Mouse (Mus musculus): ENCODE data around the gene Sh3bp5. TPM values are rescaled to one million over a fixed set of nuclear protein-coding genes. Genes with fewer than 3 reads are reported as not detected.
A peak's percentile ranks its signal among the peaks of the same experiment; 100 is the strongest.

The Sh3bp5 gene
- polyA plus RNA-seq, 1 experiment from 2014 or later, result 14.3 TPM

DNA sequence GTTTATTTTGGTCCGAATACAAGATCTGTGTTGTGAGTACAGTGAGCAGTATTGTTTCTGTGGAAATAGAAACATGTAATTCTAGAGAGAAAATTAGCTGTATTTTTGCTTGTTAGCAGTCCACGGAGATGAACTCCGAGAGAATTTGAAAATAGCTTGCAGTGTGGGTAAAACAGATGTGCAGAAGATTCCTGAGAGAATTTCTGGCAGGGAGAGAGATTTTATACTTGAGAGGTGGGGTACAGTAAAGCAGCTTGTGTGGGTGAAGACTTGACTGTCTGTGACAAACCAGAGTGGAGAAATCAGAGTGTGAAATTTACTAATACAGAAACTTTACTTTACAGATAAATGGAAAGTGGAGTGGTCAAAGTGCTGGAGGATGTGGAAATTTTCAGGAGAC lies 66.5 kb downstream of the Sh3bp5 start:
- ATAC-seq (ENCODE audit: low FRiP score, low TSS enrichment), result no peak
- Histone ChIP-seq H3K4me2 (replicated peaks; ENCODE audit: low read depth, low read length) (no peak overlapping the region), H3K36me3 (ENCODE audit: control insufficient read depth, insufficient read depth, low read length) (peaks cover 77% of the 10 kb centered on the region), H3K4me1 (ENCODE audit: control insufficient read depth, insufficient read depth, low read length) (no peaks in the 10 kb centered on the region), H3K27ac (ENCODE audit: low read depth, low read length) (no peak overlapping the region), H3K4me3 (ENCODE audit: low read length) (no peak overlapping the region), H3K9ac (ENCODE audit: low read depth, low read length) (no peak overlapping the region), H3K27me3 (ENCODE audit: control insufficient read depth, insufficient read depth, low read length) (no peaks in the 10 kb centered on the region), H3K9me3 (ENCODE audit: control insufficient read depth, low read length) (no peaks in the 10 kb centered on the region)
- 88% methylated on average over 3 of the region's 3 CpGs for WGBS

DNA sequence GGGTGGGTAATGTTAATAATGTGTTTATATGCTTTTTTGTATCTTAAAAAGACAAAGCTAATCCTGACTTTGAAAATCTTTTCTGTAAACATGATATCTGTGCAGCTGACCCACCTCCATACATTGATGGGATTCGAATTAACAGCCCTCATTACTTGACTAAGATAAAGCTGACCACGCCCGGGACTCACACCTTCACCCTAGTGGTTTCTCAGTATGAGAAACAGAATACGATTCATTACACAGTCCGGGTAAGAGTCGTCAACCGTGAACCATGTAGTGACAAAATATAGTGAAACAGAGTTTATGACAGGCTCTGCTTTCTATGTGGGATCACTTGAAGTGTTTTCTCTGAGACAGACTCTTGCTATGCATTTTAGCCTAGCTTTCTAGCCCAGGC lies 67.9 kb downstream of the Sh3bp5 start:
- no peak overlapping the region for H3K4me3 ChIP-seq (ENCODE audit: low read length)

DNA sequence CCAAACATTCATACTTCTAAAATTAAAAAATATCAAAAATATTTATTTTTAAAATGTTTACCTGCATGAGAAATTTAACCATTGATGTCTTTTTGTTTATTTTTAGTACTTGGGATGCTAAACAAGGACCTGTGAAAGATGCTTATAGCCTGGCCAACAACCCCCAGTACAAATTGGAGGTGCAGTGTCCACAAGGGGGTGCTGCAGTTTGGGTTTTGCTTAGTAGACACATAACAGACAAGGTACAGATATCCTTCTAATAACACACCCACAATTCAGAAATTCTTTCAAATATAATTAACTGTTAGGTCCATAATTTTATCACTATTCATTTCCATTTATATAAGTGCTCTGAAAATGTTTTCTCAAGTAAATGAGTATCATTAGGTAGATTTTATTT lies 70.5 kb downstream of the Sh3bp5 start:
- Histone ChIP-seq H3K27ac (ENCODE audit: low read depth, low read length) (no peak overlapping the region), H3K9me3 (ENCODE audit: control insufficient read depth, low read length) (no peaks in the 10 kb centered on the region), H3K27me3 (ENCODE audit: control insufficient read depth, insufficient read depth, low read length) (no peaks in the 10 kb centered on the region), H3K9ac (ENCODE audit: low read depth, low read length) (no peak overlapping the region), H3K4me3 (ENCODE audit: low read length) (no peak overlapping the region), H3K4me1 (ENCODE audit: control insufficient read depth, insufficient read depth, low read length) (no peaks in the 10 kb centered on the region), H3K4me2 (replicated peaks; ENCODE audit: low read depth, low read length) (no peak overlapping the region), H3K36me3 (ENCODE audit: control insufficient read depth, insufficient read depth, low read length) (peaks cover 74% of the 10 kb centered on the region)
- no peak for ATAC-seq (ENCODE audit: low FRiP score, low TSS enrichment)

More for the DNA sequence above, 67.9 kb downstream of the Sh3bp5 start:
- Histone ChIP-seq H3K4me1 (ENCODE audit: control insufficient read depth, insufficient read depth, low read length) (no peaks in the 10 kb centered on the region), H3K9ac (ENCODE audit: low read depth, low read length) (no peak overlapping the region), H3K27ac (ENCODE audit: low read depth, low read length) (no peak overlapping the region), H3K36me3 (ENCODE audit: control insufficient read depth, insufficient read depth, low read length) (peaks cover 77% of the 10 kb centered on the region), H3K4me2 (replicated peaks; ENCODE audit: low read depth, low read length) (no peak overlapping the region), H3K27me3 (ENCODE audit: control insufficient read depth, insufficient read depth, low read length) (no peaks in the 10 kb centered on the region), H3K9me3 (ENCODE audit: control insufficient read depth, low read length) (no peaks in the 10 kb centered on the region)
- 94% methylated on average over 7 of the region's 7 CpGs for WGBS
- no peak for ATAC-seq (ENCODE audit: low FRiP score, low TSS enrichment)

DNA sequence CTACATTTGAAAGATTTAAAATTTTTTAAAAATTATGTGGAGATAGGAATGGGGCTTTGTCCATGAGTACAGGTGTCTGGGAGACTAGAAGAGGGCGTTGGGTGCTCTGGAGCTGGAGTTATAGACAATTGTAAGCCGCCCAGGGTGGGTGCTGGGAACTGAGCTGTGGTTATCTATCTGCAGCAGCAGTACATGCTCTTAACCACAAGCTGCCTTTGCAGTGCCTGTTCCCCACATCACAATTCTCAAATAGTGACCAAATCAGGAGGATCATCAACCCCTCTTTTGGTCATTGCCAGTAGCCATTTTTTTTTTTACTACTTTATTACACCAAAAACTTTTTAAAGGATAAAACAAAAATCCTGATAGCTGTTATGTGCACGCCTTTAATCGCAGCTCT lies 71.3 kb downstream of the Sh3bp5 start:
- no peaks in the 10 kb centered on the region for H3K9me3 ChIP-seq (ENCODE audit: control insufficient read depth, low read length)
- no peak overlapping the region for H3K9ac ChIP-seq (ENCODE audit: low read depth, low read length)
- H3K27ac ChIP-seq (ENCODE audit: low read depth, low read length), result no peak overlapping the region
- no peak overlapping the region for H3K4me2 ChIP-seq (replicated peaks; ENCODE audit: low read depth, low read length)
- peaks cover 70% of the 10 kb centered on the region for H3K36me3 ChIP-seq (ENCODE audit: control insufficient read depth, insufficient read depth, low read length)
- WGBS, result 90% methylated on average over 4 of the region's 4 CpGs
- no peak for ATAC-seq (ENCODE audit: low FRiP score, low TSS enrichment)
- no peaks in the 10 kb centered on the region for H3K4me1 ChIP-seq (ENCODE audit: control insufficient read depth, insufficient read depth, low read length)
- no peaks in the 10 kb centered on the region for H3K27me3 ChIP-seq (ENCODE audit: control insufficient read depth, insufficient read depth, low read length)
- H3K4me3 ChIP-seq (ENCODE audit: low read length), result no peak overlapping the region

DNA sequence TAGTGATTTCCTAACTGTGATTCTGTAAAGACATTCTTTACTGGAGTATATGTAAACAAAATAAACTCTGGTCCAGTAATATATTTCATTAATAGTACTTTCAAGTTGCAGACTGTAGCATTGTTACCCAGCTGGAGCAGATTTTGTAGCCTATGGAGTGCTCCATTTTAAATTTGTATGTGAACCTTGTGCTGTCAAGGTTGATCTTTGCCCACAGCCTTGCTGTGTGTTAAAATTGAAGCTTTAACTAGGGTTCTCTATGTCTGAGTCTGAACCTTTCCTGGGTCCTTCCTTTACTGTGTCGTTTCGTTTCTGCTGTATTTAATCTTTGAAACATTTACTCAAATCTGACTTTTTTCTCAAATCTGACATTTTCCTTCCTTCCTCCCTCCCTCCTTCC lies 73.6 kb downstream of the Sh3bp5 start:
- Histone ChIP-seq H3K4me2 (replicated peaks; ENCODE audit: low read depth, low read length) (no peak overlapping the region), H3K9ac (ENCODE audit: low read depth, low read length) (no peak overlapping the region), H3K9me3 (ENCODE audit: control insufficient read depth, low read length) (no peaks in the 10 kb centered on the region), H3K4me1 (ENCODE audit: control insufficient read depth, insufficient read depth, low read length) (no peaks in the 10 kb centered on the region), H3K4me3 (ENCODE audit: low read length) (no peak overlapping the region), H3K27ac (ENCODE audit: low read depth, low read length) (no peak overlapping the region), H3K36me3 (ENCODE audit: control insufficient read depth, insufficient read depth, low read length) (peaks cover 63% of the 10 kb centered on the region), H3K27me3 (ENCODE audit: control insufficient read depth, insufficient read depth, low read length) (no peaks in the 10 kb centered on the region)
- 86% methylated on average over 2 of the region's 2 CpGs for WGBS
- no peak for ATAC-seq (ENCODE audit: low FRiP score, low TSS enrichment)

DNA sequence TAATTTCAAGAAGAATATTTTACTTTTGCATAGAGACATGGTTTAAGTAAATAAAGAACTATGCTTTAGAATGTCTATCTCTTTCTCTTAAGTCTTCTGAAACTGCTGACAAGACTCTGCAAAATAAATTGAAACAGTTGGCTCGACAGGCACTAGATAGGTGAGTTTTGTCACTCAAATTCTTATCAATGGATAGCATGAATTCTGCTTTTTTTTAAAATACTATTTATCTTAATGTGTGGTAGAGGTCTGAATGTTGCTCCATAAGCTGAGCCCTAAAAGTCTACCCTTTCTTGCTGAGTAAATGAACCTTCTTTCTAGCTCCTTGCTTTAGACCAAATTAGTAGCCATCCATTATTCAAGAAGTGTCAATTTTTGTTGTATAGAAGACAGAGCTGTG lies 90.5 kb downstream of the Sh3bp5 start:
- H3K4me3 ChIP-seq (ENCODE audit: low read length), result no peak overlapping the region
- H3K27me3 ChIP-seq (ENCODE audit: control insufficient read depth, insufficient read depth, low read length), result no peaks in the 10 kb centered on the region
- no peaks in the 10 kb centered on the region for H3K4me1 ChIP-seq (ENCODE audit: control insufficient read depth, insufficient read depth, low read length)
- 93% methylated on average over 1 of the region's 1 CpGs for WGBS
- H3K9me3 ChIP-seq (ENCODE audit: control insufficient read depth, low read length), result no peaks in the 10 kb centered on the region
- no peak overlapping the region for H3K4me2 ChIP-seq (replicated peaks; ENCODE audit: low read depth, low read length)
- no peak for ATAC-seq (ENCODE audit: low FRiP score, low TSS enrichment)
- H3K27ac ChIP-seq (ENCODE audit: low read depth, low read length), result no peak overlapping the region
- no peak overlapping the region for H3K9ac ChIP-seq (ENCODE audit: low read depth, low read length)
- H3K36me3 ChIP-seq (ENCODE audit: control insufficient read depth, insufficient read depth, low read length), result peaks cover 51% of the 10 kb centered on the region

DNA sequence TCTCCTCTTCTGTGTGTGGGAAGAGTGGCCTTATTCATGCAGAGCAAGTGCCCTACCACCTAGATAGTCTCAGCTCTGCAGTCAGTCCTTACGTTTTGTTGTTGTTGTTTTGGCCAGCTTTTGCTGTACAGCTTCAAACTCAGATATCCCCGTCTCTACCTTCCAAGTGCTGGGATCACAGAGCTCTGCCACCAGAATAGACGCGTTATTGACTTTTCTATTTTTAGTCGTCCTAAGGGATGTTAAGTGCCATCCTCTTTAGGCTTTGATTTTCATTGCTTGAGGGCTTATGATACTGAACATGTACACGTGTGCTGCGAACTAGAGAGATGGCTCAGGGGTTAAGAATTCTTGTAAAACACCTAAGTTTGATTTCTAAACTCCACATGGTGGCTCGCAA lies 92.6 kb downstream of the Sh3bp5 start:
- Histone ChIP-seq H3K9me3 (ENCODE audit: control insufficient read depth, low read length) (no peaks in the 10 kb centered on the region), H3K27ac (ENCODE audit: low read depth, low read length) (no peak overlapping the region), H3K4me3 (ENCODE audit: low read length) (no peak overlapping the region), H3K4me2 (replicated peaks; ENCODE audit: low read depth, low read length) (no peak overlapping the region), H3K36me3 (ENCODE audit: control insufficient read depth, insufficient read depth, low read length) (peaks cover 49% of the 10 kb centered on the region), H3K9ac (ENCODE audit: low read depth, low read length) (no peak overlapping the region), H3K27me3 (ENCODE audit: control insufficient read depth, insufficient read depth, low read length) (no peaks in the 10 kb centered on the region), H3K4me1 (ENCODE audit: control insufficient read depth, insufficient read depth, low read length) (no peaks in the 10 kb centered on the region)
- no peak for ATAC-seq (ENCODE audit: low FRiP score, low TSS enrichment)
- 88% methylated on average over 8 of the region's 8 CpGs for WGBS

DNA sequence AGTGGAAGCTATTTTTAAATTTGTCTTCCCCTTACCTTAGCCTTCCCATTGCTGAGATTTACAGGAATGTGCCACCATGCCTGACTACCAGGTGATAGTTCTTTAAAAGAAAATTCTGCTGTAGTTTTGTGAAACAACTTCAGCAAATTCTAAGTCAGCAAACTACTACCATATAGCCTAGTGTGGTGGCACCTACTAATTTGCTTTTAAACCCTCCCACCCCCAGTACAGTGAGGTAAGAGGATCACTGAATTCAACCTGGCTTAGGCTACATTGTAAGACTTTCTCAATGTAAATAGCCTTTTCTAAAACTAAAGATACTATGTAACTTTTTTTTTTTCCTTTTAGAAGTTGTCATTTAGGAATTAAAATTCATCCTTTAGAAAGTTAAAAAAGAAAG lies 97.9 kb downstream of the Sh3bp5 start:
- Histone ChIP-seq H3K27me3 (ENCODE audit: control insufficient read depth, insufficient read depth, low read length) (no peaks in the 10 kb centered on the region), H3K9me3 (ENCODE audit: control insufficient read depth, low read length) (no peaks in the 10 kb centered on the region), H3K4me3 (ENCODE audit: low read length) (peak overlapping the region; percentile 79), H3K4me1 (ENCODE audit: control insufficient read depth, insufficient read depth, low read length) (peaks cover 7% of the 10 kb centered on the region; the same call in 1 of the 2 replicates), H3K36me3 (ENCODE audit: control insufficient read depth, insufficient read depth, low read length) (peaks cover 17% of the 10 kb centered on the region; the same call in 1 of the 2 replicates), H3K9ac (ENCODE audit: low read depth, low read length) (no peak overlapping the region), H3K4me2 (replicated peaks; ENCODE audit: low read depth, low read length) (peak overlapping the region; percentile 36; the same call in 1 of the 2 replicates), H3K27ac (ENCODE audit: low read depth, low read length) (no peak overlapping the region)
- no peak for ATAC-seq (ENCODE audit: low FRiP score, low TSS enrichment)

DNA sequence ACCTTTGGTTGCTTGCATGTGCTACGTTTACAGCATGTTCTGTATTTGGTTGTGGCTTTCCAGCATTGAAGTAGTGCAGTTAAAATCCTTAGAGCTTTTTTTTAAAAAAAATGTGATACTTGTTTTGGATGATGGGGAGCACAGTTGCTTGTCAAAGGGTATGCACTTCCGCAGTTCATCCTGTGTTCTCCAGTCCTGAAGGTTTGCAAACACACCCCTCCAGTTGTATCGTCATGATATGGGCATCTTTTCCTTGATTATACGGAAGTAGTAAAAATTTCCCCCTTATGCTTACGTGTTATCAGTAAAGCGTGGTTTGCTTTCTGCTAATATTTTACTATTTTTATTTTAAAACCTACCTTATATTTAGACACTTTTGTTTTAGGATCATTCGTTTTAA lies 98.5 kb downstream of the Sh3bp5 start:
- WGBS, result 39% methylated on average over 7 of the region's 7 CpGs
- Histone ChIP-seq H3K9me3 (ENCODE audit: control insufficient read depth, low read length) (no peaks in the 10 kb centered on the region), H3K27ac (ENCODE audit: low read depth, low read length) (no peak overlapping the region), H3K27me3 (ENCODE audit: control insufficient read depth, insufficient read depth, low read length) (no peaks in the 10 kb centered on the region), H3K4me1 (ENCODE audit: control insufficient read depth, insufficient read depth, low read length) (peaks cover 7% of the 10 kb centered on the region; the same call in 1 of the 2 replicates), H3K4me2 (replicated peaks; ENCODE audit: low read depth, low read length) (peak overlapping the region; percentile 36), H3K9ac (ENCODE audit: low read depth, low read length) (peak overlapping the region; percentile 86; the same call in 1 of the 2 replicates), H3K36me3 (ENCODE audit: control insufficient read depth, insufficient read depth, low read length) (peaks cover 15% of the 10 kb centered on the region; the same call in 1 of the 2 replicates), H3K4me3 (ENCODE audit: low read length) (peak overlapping the region; percentile 79)
- ATAC-seq (ENCODE audit: low FRiP score, low TSS enrichment), result no peak
